Mouse (Mus musculus): ENCODE measurements around the gene Sla2. TPM values are rescaled to one million over a fixed set of nuclear protein-coding genes. Genes with fewer than 3 reads are reported as not detected.

The Sla2 gene
- total and polyA plus RNA-seq, 3 experiments: 1.1 to 3.8 (median 1.4) TPM

DNA sequence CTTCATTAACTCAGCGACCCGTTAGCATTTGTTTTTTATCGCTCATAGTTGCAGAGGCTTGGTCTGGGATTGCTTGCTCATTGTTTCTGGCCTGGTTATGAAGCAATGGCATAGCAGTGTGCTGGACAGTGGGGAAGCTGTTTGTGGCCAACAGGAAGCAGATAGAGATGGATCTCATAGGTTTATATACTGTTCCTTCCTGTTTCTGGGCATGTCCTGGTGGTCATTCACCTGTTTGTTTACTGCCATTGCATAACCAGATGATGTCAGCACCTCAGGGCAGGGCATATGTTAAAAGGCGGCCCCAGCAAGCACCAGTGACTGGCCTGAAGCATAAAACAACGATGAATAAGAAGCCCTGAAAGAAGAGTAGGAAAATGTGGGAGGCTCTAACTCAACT is 36.5 kb downstream of the Sla2 start:
- H3K36me3 ChIP-seq (replicated peaks in 1 of 2; ENCODE audit: control insufficient read depth in 1 of 2, insufficient read depth in 1 of 2, low read length in 1 of 2): peaks cover 22 to 75% of the 10 kb centered on the region in 2 experiments
- H3K79me2 ChIP-seq (replicated peaks; ENCODE audit: control insufficient read depth, extremely low read depth, insufficient read depth, poor library complexity, severe bottlenecking): no peaks in the 10 kb centered on the region
- no peaks in the 10 kb centered on the region for H3K27me3 ChIP-seq (replicated peaks)
- in situ Hi-C loops (cut with MboI; ENCODE audit: low pct_ligation_motif_present, low pct_unique_long_range_greater_than_20kb, low sequenced_read_pairs) (no loop called here), dilution Hi-C loops (cut with MboI; ENCODE audit: extremely low pct_ligation_motif_present, extremely low pct_unique_long_range_greater_than_20kb, low sequenced_read_pairs) (no loop called here)
- H3K4me3 ChIP-seq (replicated peaks in 1 of 3; ENCODE audit: low read depth in 2 of 3, low read length in 2 of 3, poor library complexity in 1 of 3): no peak overlapping the region
- no peak for DNase-seq (ENCODE audit: extremely low read depth)
- H3K27ac ChIP-seq (ENCODE audit: insufficient read depth, low read depth): no peak overlapping the region
- H3K4me2 ChIP-seq (ENCODE audit: insufficient read depth, low read depth, poor library complexity, severe bottlenecking): no peak overlapping the region
- TF ChIP-seq HCFC1 (IDR thresholded peaks at IDR 0.05; ENCODE audit: low read depth, low read length): no peak
- no peak for TF ChIP-seq KAT2A (IDR thresholded peaks at IDR 0.05; ENCODE audit: insufficient replicate concordance, low read length)
- TF ChIP-seq MXI1 (IDR thresholded peaks at IDR 0.05; ENCODE audit: low read depth, low read length): no peak
- TF ChIP-seq RAD21 (IDR thresholded peaks at IDR 0.05; ENCODE audit: low read depth, low read length): no peak
- TF ChIP-seq ZKSCAN1 (IDR thresholded peaks at IDR 0.05; ENCODE audit: borderline replicate concordance, low read depth, low read length): no peak
- H3K9ac ChIP-seq (ENCODE audit: insufficient read depth, low read depth): no peak overlapping the region
- no peaks in the 10 kb centered on the region for H3K4me1 ChIP-seq (ENCODE audit: control insufficient read depth in 1 of 2, insufficient read depth in 2 of 2)
- no peaks in the 10 kb centered on the region for H3K9me3 ChIP-seq (replicated peaks; ENCODE audit: low read length)

- no peak overlapping the region for H3K4me3 ChIP-seq (replicated peaks in 1 of 3; ENCODE audit: low read depth in 2 of 3, low read length in 2 of 3, poor library complexity in 1 of 3)
- H3K27ac ChIP-seq (ENCODE audit: insufficient read depth, low read depth): no peak overlapping the region
- dilution Hi-C loops (cut with MboI; ENCODE audit: extremely low pct_ligation_motif_present, extremely low pct_unique_long_range_greater_than_20kb, low sequenced_read_pairs): no loop called here
- in situ Hi-C loops (cut with MboI; ENCODE audit: low pct_ligation_motif_present, low pct_unique_long_range_greater_than_20kb, low sequenced_read_pairs): no loop called here
- no peaks in the 10 kb centered on the region for H3K9me3 ChIP-seq (replicated peaks; ENCODE audit: low read length)
- H3K9ac ChIP-seq (ENCODE audit: insufficient read depth, low read depth): no peak overlapping the region
- no peak overlapping the region for H3K4me2 ChIP-seq (ENCODE audit: insufficient read depth, low read depth, poor library complexity, severe bottlenecking)
- no peaks in the 10 kb centered on the region for H3K27me3 ChIP-seq (replicated peaks)
- peaks cover 0 to 11% of the 10 kb centered on the region in 2 experiments; a peak in 1 of 4 replicates for H3K4me1 ChIP-seq (ENCODE audit: control insufficient read depth in 1 of 2, insufficient read depth in 2 of 2)
- peaks cover 20 to 91% of the 10 kb centered on the region in 2 experiments for H3K36me3 ChIP-seq (replicated peaks in 1 of 2; ENCODE audit: control insufficient read depth in 1 of 2, insufficient read depth in 1 of 2, low read length in 1 of 2)
- TF ChIP-seq MEF2A (IDR thresholded peaks at IDR 0.05; ENCODE audit: borderline replicate concordance, low read depth, low read length) (no peak), RCOR1 (conservative IDR thresholded peaks at IDR 0.05; ENCODE audit: low read depth, low read length) (no peak), ELF1 (IDR thresholded peaks at IDR 0.05; ENCODE audit: low read depth, low read length) (no peak), JUN (IDR thresholded peaks at IDR 0.05; ENCODE audit: insufficient read depth, low read depth, low read length) (no peak), MXI1 (IDR thresholded peaks at IDR 0.05; ENCODE audit: low read depth, low read length) (no peak), CTCF (conservative IDR thresholded peaks at IDR 0.05 in 1 of 2, IDR thresholded peaks at IDR 0.05 in 1 of 2; ENCODE audit: low read depth in 2 of 2, low read length in 2 of 2) (no peak), USF2 (conservative IDR thresholded peaks at IDR 0.05; ENCODE audit: low read depth, low read length) (no peak)
- no peak for DNase-seq (ENCODE audit: extremely low read depth)
- H3K79me2 ChIP-seq (replicated peaks; ENCODE audit: control insufficient read depth, extremely low read depth, insufficient read depth, poor library complexity, severe bottlenecking): no peaks in the 10 kb centered on the region
These were observed 38.3 kb downstream of the Sla2 start for GRCm38 (mm10) chr2:156848526-156849182.

DNA sequence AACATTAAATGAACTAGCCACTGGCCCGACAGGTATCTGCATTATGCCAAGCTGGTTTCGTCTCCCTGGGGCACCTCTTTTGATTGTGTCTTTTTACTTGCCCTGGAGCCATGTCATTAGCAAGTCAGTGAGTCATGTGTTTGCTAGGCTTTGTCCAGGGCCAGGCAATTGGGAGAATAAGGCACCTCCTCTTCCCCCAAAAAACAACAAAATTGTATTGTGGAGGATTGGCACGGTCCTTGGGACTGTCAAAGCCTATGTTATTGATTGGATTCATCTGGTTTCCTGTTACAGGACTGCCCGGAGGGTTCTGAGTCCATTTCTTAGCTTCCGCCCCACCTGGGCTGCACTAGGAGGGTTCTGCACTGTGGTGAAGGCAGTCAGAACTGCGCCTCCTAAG is 39.3 kb downstream of the Sla2 start:
- Histone ChIP-seq H3K79me2 (replicated peaks; ENCODE audit: control insufficient read depth, extremely low read depth, insufficient read depth, poor library complexity, severe bottlenecking) (peaks cover 6% of the 10 kb centered on the region; the same call in 1 of the 2 replicates), H3K4me2 (ENCODE audit: insufficient read depth, low read depth, poor library complexity, severe bottlenecking) (no peak overlapping the region), H3K9ac (ENCODE audit: insufficient read depth, low read depth) (no peak overlapping the region), H3K27me3 (replicated peaks) (no peaks in the 10 kb centered on the region), H3K4me3 (replicated peaks in 1 of 3; ENCODE audit: low read depth in 2 of 3, low read length in 2 of 3, poor library complexity in 1 of 3) (no peak overlapping the region), H3K27ac (ENCODE audit: insufficient read depth, low read depth) (no peak overlapping the region), H3K9me3 (replicated peaks; ENCODE audit: low read length) (no peaks in the 10 kb centered on the region), H3K36me3 (replicated peaks in 1 of 2; ENCODE audit: control insufficient read depth in 1 of 2, insufficient read depth in 1 of 2, low read length in 1 of 2) (peaks cover 19 to 93% of the 10 kb centered on the region in 2 experiments), H3K4me1 (ENCODE audit: control insufficient read depth in 1 of 2, insufficient read depth in 2 of 2) (peaks cover 0 to 20% of the 10 kb centered on the region in 2 experiments; a peak in 2 of 4 replicates)
- no peak for DNase-seq (ENCODE audit: extremely low read depth)
- dilution Hi-C loops (cut with MboI; ENCODE audit: extremely low pct_ligation_motif_present, extremely low pct_unique_long_range_greater_than_20kb, low sequenced_read_pairs) (no loop called here), in situ Hi-C loops (cut with MboI; ENCODE audit: low pct_ligation_motif_present, low pct_unique_long_range_greater_than_20kb, low sequenced_read_pairs) (no loop called here)
- TF ChIP-seq MEF2A (IDR thresholded peaks at IDR 0.05; ENCODE audit: borderline replicate concordance, low read depth, low read length): no peak
- no peak for TF ChIP-seq RCOR1 (conservative IDR thresholded peaks at IDR 0.05; ENCODE audit: low read depth, low read length)
- no peak for TF ChIP-seq SIN3A (IDR thresholded peaks at IDR 0.05; ENCODE audit: low read length)
- TF ChIP-seq ELF1 (IDR thresholded peaks at IDR 0.05; ENCODE audit: low read depth, low read length): no peak
- no peak for TF ChIP-seq ZKSCAN1 (IDR thresholded peaks at IDR 0.05; ENCODE audit: borderline replicate concordance, low read depth, low read length)
- no peak for TF ChIP-seq GABPA (IDR thresholded peaks at IDR 0.05; ENCODE audit: insufficient replicate concordance, low read depth, low read length)
- TF ChIP-seq CHD1 (IDR thresholded peaks at IDR 0.05; ENCODE audit: low read depth, low read length): no peak
- TF ChIP-seq RAD21 (IDR thresholded peaks at IDR 0.05; ENCODE audit: low read depth, low read length): no peak
- no peak for TF ChIP-seq E2F4 (IDR thresholded peaks at IDR 0.05; ENCODE audit: insufficient replicate concordance, low read depth, low read length)
- TF ChIP-seq EP300 (IDR thresholded peaks at IDR 0.05; ENCODE audit: low read length): no peak
- TF ChIP-seq ETS1 (conservative IDR thresholded peaks at IDR 0.05; ENCODE audit: low read depth, low read length): no peak
- TF ChIP-seq ZC3H11A (IDR thresholded peaks at IDR 0.05; ENCODE audit: low read depth, low read length): no peak
- TF ChIP-seq HCFC1 (IDR thresholded peaks at IDR 0.05; ENCODE audit: low read depth, low read length): no peak
- TF ChIP-seq MYC (IDR thresholded peaks at IDR 0.05; ENCODE audit: low read depth, low read length): no peak
- no peak for TF ChIP-seq POLR2AphosphoS2 (IDR thresholded peaks at IDR 0.05; ENCODE audit: low read depth, low read length)
- TF ChIP-seq PAX5 (IDR thresholded peaks at IDR 0.05; ENCODE audit: low read length): no peak
- no peak for TF ChIP-seq NRF1 (IDR thresholded peaks at IDR 0.05; ENCODE audit: low read depth, low read length)
- no peak for TF ChIP-seq MAX (IDR thresholded peaks at IDR 0.05; ENCODE audit: low read length)
- TF ChIP-seq NELFE (IDR thresholded peaks at IDR 0.05; ENCODE audit: low read depth, low read length): no peak
